Mouse (Mus musculus) adrenal gland, adult (tissue): ENCODE measurements around the gene 2210408I21Rik.

Experiments
- DNase-seq, 2 experiments: peaks; one replicate each; pipeline ENCODE4 v3.0.0; 2022 to 2023; ENCODE audit warnings: low spot score in 1 of 2; ENCODE audit not compliant: inconsistent age in 2 of 2

The 2210408I21Rik gene

DNA sequence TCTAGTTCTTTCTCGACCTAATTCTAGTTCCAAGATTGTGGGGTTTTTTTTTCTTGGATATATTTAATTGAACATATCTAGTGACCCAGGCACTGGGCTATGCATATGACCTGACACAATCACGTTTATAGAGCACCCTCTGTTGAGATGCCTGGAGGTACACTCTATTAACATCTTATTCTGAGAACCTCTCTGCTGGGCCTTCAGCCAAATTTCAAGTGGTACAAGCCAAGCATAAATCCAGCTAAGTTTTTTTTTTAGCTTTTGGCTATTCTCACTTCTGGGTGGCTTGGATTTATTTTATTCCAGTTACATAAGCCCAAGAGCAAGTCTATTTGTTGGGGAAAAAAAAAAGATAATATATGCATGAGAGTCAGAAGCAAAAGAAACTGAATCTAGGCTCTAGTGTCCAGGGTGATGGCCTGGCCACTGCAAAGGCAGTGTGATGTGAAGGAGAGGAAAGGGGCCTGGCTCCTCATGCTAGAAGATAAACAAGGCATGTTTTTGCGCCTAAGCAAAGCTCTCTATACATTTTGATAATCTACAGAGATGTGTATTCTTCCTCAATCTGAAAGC is 139.9 kb downstream of the 2210408I21Rik start:
- DNase-seq = no peak

DNA sequence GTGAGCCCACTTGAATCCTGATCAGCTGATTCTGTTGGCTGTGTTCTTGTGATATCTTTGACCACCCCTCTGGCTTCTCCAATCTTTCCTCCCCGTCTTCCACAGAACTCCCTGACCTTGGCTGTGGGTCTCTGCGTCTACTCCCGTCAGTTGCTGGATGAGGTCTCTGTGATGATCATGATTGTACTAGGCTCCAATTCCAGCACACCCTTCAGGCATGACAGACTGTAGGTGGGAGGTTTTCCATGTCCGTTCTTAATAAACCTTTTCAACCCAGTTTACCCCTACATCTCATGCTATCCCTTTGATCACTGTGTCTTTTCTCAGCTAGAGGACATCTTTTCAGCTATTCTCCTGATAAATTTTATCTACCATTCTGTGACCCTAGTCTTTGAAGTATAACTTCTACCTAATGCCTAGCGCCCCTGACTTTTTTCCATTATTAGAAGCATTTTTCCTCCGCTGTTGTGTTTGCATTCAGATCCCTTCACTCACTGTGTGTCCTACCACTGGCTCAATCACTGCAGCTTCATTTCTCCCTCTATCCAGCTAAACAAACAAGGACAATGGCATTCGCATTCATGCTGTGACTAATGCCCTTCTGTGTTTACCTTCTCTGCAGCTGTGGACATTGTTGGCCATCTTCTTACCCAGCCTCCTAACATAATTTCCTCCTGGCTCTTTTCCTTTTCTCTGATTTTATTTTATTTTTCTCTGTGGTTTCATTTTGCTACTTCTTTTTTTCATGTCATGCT is 143.5 kb downstream of the 2210408I21Rik start:
- DNase-seq = no peak

DNA sequence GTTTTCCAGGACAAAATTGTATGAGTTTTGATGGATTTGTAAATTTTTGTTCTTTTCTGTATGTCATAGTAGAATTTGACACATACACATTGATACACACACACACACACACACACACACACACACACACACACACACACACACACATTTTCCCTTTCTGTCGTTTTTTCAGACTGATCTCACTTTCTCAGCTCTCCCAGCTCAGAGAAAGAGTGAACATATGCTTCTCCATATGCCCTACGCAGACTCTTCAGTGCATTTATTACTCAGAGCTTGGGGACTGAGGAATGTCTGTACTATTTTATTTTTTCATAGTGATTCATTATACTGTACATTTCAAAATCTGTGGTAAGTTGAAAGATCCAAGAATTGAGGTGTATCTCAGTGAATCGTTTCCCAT is 160.2 kb downstream of the 2210408I21Rik start:
- no peak for DNase-seq

DNA sequence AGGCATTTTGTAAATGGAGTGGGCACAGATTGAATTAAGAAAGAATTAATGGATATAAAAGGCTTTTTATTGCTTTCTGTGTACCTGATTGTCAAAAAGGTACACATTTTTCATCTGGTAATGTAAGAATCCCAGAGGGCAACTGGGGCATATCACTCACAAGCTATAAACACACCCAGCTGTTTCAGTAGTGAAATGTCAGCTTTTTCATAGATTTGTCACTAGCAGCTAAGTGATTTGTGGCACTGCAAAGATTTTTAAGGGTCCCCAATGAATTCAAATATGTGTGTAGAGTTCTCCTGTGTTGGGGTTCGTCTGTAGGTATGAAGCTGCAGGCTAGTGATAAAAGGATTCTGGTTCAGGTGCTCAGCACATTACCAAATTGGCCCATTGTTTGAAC is 188.8 kb downstream of the 2210408I21Rik start:
- DNase-seq = no peak

DNA sequence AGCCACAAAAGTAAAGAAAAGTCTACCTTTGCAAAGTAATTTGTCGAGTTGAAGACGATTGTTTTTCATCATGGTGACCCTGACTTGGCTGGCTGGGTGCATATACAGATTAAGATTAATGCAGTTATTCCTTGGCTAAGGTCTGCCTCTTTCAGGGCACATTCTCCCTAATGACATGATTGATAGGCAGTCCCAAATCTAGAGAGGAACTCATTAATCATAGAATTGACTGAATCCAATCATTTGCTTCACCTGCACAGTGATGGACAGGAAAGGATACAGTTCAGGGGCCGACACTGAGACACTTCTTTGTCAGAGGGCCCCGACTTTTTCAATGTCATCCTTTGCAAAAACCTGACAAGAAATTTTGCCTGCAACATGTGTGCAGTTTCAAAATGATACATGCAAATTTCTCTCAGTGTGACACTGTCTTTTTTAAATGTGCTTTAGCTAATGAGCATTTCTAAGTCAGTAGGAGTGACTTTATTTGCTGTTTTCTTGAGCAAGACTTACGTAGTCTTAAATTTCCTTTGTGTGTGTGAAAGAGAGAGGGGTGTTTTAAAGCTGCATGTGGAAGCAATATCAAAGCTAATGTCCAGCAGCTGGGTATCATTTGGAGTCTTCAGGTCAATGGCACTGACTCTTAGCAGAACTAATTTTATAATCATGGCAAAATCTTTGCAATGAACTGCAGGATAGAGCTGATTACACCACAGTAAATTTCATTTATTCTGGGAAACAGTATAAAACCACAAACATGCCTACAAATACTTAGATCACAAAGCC is 191.0 kb downstream of the 2210408I21Rik start:
- DNase-seq = no peak

DNA sequence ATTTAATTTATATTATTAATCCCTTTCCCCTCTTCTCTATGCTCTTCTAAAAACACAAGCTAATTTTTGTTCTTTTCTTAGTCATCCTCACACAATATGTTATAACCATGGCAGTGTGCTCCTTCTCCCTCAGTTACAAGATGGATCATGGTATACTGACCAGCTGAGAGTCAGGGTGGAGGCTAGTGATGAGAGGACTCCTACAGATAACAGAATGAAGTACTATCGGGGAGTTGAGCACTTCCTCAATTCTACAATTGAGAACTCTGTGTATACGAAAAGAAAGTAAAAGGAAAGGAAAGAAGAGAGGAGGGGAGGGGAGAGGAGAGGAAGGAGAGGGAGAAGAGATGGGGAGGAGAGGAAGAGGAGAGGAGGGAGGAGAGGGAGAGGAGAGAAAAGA is 206.8 kb downstream of the 2210408I21Rik start:
- DNase-seq = no peak

DNA sequence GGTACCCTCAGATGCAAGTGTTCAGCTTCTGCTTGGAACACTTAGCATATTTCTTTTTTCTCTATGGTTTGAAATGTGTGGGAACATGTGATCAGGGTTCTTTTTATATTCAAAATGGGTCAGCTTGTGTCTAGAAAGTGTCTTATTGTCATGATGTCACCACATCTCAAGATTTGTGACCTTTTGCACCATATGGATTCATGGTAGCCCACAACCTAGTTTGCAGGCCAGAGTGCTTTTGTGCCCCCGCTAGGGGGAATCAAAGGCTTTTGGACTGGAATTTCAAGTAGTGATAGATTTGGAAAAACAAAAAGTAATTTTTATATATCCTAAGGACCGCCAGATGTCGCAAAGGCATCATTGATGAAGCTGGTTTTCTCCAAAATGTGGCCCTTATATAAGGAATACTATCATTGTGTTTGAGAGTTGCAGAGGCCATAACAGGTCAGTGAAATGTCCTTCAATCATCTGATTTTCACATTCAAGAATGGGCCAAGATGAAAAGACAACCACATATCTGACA is 250.2 kb downstream of the 2210408I21Rik start:
- no peak for DNase-seq

DNA sequence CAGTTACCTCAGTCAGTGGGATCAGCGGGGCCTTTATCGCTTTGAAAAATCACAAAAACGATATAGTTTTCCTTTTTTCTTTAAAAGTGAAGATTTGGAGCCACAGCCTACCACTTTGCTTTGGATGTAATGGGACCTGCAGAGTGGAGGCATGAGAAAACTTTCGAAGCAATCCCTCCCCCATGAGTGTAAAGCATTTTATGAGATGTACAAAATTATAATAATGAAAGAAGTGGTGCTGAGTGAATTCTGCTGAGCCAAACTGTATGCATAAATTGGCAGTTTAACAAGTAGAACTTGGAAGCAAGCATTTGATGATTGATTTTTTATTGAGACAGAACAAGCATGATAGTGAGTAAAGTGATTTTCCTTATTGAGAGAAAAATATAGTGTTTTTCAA is 250.7 kb downstream of the 2210408I21Rik start:
- DNase-seq = no peak

DNA sequence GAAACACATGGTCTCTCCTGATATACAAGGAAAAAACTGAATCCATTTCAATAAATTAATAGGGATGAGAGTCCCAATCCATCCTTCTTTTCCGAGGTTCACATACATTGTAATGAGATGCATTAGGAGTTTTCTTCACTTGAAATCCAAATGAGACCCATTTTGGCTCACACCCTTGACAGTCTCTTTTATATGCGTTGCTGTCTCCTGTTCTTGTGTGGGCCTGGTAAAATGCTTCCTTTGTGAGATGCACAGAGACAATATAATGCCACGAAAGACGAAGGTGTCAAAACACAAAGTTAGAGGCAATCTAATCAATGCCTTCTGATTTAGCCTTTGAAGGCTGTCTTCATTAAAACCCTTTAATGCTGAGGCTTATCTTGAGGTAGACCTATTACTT is 252.8 kb downstream of the 2210408I21Rik start:
- no peak for DNase-seq

DNA sequence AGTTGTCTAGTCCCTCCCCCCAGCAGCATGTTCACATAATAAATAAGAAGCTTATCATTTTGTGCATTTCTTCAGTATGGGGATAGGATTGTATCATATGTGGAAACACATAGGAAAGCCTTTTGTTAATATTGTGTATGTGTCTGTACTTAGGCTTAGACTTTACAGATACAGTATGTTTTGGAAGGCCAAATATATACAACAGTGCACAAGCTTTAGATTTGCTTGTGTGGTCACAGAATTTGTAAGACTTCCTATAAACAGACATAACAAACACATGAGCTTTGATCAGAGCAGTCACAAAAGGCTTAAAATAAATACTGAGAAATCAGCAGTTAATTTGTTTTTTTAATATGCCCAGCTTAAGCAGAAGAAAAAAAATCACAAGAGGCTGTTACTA is 253.9 kb downstream of the 2210408I21Rik start:
- no peak for DNase-seq

DNA sequence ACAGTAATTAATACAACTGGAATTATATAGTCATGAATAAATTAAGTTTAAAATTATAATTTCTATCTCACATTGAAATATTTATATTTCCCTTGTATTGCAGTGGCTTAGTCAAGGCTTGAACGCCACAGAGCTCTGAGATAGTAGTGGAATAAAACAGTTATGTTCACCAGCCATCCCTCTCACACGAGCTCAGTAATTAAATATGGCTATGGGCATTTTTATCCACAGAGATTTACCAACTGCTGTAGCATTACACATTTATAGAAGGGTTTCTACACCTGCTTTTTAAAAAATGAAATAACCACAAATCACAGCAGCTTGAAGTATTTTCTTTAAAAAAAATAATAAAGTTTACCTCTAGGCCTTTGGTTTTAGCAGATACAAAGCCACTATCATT is 261.0 kb downstream of the 2210408I21Rik start:
- no peak for DNase-seq

DNA sequence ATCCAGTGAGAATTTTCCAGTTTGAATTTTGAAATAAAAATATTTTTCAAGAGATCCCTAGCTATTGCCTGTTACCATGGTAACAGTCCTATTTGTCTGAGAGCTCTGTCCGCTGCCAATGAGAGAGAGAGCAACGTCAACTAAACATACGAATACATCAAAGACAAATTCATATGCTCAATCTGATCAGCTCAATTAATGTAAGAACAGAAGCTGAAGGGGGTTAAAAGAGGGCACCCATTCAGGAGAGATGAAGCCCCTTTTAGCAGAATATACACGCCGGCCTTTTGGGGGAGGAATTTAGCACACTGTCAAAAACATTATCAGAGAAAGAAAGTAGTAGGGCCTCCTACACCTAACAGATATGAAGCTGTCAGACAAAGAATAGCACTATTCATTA is 261.6 kb downstream of the 2210408I21Rik start:
- DNase-seq = no peak

DNA sequence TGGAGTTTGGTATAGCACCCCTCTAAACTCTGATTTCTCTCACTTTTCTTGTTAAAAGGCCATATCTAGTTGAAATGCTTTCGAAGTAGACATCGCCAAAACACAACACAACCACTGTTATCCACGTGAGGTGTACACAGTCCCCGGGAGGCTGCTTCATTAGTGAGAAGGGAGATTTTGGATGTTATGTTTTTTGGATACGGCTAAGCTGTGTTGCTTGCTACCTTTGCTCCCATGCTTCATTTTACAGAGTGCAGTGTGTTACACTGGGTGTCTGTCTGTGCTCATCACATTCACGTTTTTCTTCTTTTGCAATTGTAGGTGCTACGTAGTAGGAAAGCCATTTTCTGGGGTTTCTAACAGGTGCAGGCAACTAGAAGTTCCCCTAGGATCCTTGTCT is 262.3 kb downstream of the 2210408I21Rik start:
- DNase-seq = no peak

DNA sequence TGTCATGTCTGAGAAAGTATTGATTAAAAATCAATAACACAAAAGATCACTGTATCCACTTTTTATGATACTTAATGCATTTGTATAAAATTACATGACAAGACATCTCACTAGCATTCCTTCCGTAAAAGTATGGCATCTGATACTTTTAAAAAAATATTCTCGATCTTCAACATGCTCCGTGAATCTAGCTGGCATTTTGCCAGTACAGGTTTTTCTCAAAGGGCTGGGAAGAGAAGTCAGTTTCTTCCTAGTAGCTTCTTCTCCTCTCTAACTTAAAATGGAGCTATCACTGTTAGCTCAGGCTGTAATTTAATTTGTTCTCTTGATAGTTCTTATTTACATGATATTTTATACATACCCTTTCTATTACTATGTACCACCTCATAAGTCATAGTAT is 263.1 kb downstream of the 2210408I21Rik start:
- no peak for DNase-seq

DNA sequence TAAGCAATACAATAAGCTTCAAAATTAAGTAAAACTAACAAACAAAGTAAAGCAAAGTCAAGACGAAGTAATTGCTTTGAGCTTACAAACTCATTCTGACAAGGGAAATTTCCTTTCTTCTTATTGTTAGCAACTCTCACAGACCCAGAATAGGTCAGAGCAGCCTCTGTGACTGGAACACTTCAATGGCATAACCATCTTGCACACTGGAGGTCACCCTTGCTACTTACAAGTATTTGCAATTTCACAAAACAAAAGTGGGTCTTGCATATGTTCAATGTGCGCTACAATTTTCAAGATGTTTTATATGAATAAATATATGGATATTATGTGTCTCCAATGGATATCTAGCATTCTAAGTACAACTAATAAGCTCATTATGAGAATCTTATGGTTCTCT is 265.4 kb downstream of the 2210408I21Rik start:
- no peak for DNase-seq

DNA sequence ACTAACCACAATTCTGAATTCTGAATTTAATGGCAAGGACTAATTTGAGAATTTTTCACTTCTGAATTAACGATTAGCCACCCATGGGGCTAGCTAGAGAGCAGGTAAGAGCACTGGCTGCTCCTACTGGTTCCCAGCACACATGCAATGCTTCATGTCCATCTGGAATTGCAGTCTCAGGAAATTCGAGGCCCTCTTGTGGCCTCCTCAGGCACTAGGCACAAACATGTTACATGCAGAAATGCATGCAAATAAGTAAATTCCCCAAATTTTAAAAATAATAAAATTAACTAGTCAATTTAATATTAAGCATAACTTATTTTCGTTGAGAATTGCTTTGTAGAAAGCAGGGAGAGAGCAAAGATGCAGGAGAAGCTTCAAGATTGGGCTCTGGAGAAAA is 273.2 kb downstream of the 2210408I21Rik start:
- no peak for DNase-seq

DNA sequence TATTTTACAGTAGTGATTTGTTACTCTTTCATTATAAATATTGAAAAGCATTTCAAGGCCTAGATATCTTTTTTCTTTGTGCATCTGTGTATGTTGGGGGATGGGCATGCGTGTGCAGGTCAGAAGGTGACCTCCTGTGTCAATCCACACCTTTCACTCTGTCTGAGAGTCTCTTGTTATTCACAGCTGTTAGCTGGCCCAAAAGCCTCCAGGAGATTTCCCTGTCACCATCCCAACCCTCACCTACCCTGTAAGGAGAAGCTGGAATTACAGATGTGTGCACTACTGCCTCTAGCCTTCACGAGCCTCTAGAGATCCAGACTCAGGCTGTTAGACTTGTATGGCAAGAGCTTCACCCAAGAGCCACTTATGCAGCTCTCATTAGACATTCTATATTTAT is 274.5 kb downstream of the 2210408I21Rik start:
- no peak for DNase-seq

DNA sequence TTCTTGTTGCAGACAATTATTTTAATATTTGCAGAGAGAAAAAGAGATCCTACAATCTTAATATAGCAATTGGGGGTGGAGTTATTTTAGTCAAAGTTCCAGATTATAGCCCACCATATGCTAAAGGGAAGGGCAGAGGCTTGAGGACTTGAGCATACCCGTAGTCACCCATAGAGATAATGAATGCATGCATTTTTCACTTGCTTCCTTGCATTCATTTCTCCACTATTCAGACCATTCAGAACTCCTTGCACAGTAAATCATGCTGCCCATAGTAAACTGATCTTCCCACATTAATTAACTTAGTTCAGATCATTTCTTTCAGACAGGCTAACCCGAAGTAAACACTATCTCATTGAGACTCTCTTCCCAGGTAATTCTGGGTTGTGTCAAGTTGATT is 277.5 kb downstream of the 2210408I21Rik start:
- DNase-seq = no peak

DNA sequence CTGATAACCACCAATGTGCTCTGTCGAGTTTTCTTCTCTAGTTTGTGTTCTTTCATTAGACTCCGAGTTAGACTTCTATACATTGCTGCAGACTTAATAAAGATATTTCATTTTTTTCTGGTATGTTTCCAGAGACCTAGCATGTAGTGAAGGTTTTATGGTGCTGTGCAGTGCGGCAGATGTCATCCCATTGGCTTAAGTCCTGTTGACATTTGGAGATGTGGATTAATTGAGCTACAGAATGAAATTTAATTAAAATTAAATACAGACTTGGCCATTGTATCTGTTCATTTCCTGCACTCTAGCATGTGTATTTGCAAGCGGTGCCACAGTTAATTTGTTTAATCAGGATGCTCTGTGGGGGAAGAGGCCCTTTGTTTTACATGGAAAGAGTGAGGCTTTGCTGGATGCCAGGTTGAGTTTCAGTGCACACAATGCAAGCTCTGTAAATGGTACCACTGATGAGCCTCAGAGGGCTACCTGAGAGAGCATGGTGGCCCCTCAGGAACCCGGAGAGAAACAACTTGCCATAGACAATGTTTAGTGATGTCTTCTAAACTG is 314.7 kb downstream of the 2210408I21Rik start:
- DNase-seq = no peak

DNA sequence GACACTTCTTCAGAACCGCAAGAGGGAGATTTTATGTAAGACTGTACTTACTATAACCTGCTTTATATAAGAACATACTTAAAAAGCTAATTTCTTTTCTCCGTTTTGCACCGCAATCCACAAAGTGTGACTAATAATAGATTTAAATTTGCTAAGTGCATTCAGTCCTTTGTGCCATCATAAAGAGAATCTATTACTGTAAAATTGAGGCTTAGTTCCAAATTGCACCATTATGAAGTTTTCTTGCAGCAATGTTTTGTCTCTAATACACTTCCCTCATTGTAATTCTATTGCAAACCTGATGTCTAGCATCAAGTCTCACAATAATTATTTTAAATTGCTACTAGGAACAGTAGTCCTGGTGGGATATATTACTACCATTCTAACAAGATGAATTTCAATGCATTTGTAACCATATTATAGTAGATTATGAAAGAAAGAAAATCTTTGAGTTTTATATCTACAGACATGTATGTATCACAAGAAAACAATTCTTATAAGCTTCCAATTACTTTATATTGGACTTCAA is 334.8 kb downstream of the 2210408I21Rik start:
- no peak for DNase-seq

DNA sequence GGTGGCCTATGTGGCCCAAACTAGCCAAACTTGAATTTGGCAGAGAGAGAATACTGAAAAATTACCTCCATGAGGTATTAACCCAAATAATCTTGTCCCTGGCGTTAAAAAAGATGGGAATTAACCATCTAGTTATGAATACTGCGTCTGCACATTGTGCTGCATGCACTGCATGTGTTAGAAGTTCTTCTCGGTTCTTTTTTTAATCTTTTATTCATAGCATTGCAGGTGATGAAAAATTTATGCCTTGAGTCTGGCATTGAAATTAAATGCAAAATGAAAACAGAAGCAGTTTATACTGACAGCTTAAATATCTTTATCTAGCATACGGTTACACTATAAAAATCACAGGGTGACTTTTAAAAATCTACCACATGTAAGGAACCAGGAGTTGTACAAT is 341.1 kb downstream of the 2210408I21Rik start:
- no peak for DNase-seq
